Mouse (Mus musculus) hindbrain, embryonic 11.5 days (tissue): Measurements from ENCODE around the gene Vmn1r121. TPM values are rescaled to one million over a fixed set of nuclear protein-coding genes. Genes with fewer than 3 reads are reported as not detected.
"Not testable (repeated sequence)": the region's sequence is repeated elsewhere in the genome, so short reads cannot be mapped to it uniquely, and the experiment has no call there.

Experiments used
- ATAC-seq: fragments of 200-750 bp; cut with Nextera tagmentation; 2 replicates; pipeline ENCODE4 v1.8.0; 2017; ENCODE audit warnings: mild to moderate bottlenecking, moderate TSS enrichment, moderate library complexity; ENCODE audit not compliant: low FRiP score
- DNase-seq: peaks from one replicate; pipeline ENCODE4 v3.0.0-alpha.2; 2015; ENCODE audit warnings: low spot score
- H3K27ac ChIP-seq: fragments of 300-500 bp; sonication (generic); 2 replicates; pipeline ENCODE4 v1.5.1; 2014; ENCODE audit warnings: mild to moderate bottlenecking, low read depth, low read length
- H3K27me3 ChIP-seq: fragments of 300-500 bp; sonication (generic); 2 replicates; pipeline ENCODE4 v1.6.1; 2014; ENCODE audit warnings: mild to moderate bottlenecking, low read length, moderate library complexity, mixed read lengths; ENCODE audit not compliant: control insufficient read depth, insufficient read depth
- H3K36me3 ChIP-seq: fragments of 300-500 bp; sonication (generic); 2 replicates; pipeline ENCODE4 v1.6.1; 2014; ENCODE audit warnings: mild to moderate bottlenecking, low read length, moderate library complexity, mixed read lengths; ENCODE audit not compliant: control insufficient read depth, insufficient read depth
- H3K4me1 ChIP-seq: fragments of 300-500 bp; sonication (generic); replicated peaks from 2 replicates; pipeline ENCODE4 v1.6.1; 2014; ENCODE audit warnings: low read length, mixed read lengths; ENCODE audit not compliant: control insufficient read depth, insufficient read depth
- H3K4me2 ChIP-seq: fragments of 300-500 bp; sonication (generic); replicated peaks from 2 replicates; pipeline ENCODE4 v1.6.1; 2014; ENCODE audit warnings: mild to moderate bottlenecking, low read depth, low read length
- H3K4me3 ChIP-seq: fragments of 300-500 bp; sonication (generic); 2 replicates; pipeline ENCODE4 v1.5.1; 2014; ENCODE audit warnings: low read depth, low read length
- H3K9ac ChIP-seq: fragments of 300-500 bp; sonication (generic); 2 replicates; pipeline ENCODE4 v1.6.1; 2014; ENCODE audit warnings: low read depth, low read length
- H3K9me3 ChIP-seq: fragments of 300-500 bp; sonication (generic); 2 replicates; pipeline ENCODE4 v1.6.1; 2016; ENCODE audit warnings: low read length; ENCODE audit not compliant: control insufficient read depth
- WGBS: fragments of 180-500 bp; shearing (Covaris S2); extraction: QIAGEN DNeasy Blood & Tissue Kit; methylation state at CpG from one replicate; pipeline ENCODE4 v1.1.7; 2014; 5-methylcytosine and 5-hydroxymethylcytosine counted together
- polyA plus RNA-seq: library from polyadenylated mRNA; unstranded; fragments of >200 nt; fragmentation: Nextera tagmentation; extraction: Ambion mirVana; gene quantifications from 2 replicates; pipeline ENCODE4 v1.2.1, GENCODE M21; 2014

Vmn1r121 gene
- not detected in 2 replicates for polyA plus RNA-seq

DNA sequence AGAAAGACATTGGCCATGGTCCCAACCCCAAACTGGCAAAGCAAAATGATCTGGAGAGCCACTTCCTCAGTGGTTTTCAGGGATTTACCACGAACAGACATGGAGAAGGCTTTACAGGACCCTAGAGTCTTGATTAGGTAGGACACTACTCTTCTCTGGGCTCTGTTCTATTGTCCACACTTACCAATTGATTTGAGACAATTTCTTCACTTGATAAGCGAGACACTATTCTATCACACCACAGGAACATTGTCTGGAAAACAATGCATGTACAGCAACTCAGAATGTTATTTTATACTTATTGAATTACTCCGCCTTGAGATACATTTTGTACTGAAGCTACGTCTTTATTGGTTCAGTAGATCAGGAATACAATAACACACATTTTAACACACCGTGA is at the start of gene Vmn1r121:
Gene Vmn1r121, minus strand, starts transcription at position 101 of the 400 bp plus-strand sequence.
- H3K27ac ChIP-seq, H3K36me3 ChIP-seq: not testable (repeated sequence)

DNA sequence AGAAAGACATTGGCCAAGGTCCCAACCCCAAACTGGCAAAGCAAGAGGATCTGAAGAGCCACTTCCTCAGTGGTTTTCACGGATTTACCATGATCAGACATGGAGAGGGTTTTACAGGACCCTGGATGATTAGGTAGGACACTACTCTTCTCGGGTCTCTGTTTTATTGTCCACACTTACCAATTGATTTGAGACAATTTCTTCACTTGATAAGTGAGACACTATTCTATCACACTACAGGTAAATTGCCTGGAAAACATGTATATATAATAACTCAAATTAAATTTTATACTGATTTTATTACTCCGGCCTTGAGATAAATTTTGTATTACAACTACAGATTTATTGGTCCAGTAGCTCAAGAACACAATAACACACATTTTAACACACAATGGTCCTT is 35.7 kb upstream of the Vmn1r121 start, which contains the start of gene Vmn1r122:
Gene Vmn1r122, minus strand, starts transcription at position 101 of the 400 bp plus-strand sequence.
- H3K27ac ChIP-seq, H3K4me3 ChIP-seq, H3K27me3 ChIP-seq, H3K9ac ChIP-seq, H3K4me1 ChIP-seq, H3K36me3 ChIP-seq, ATAC-seq, DNase-seq, H3K9me3 ChIP-seq, H3K4me2 ChIP-seq: not testable (repeated sequence)
- 65% methylated on average over 2 of the region's 3 CpGs for WGBS

More for the DNA sequence above, at the start of gene Vmn1r121:
- not testable (repeated sequence) for DNase-seq, H3K27me3 ChIP-seq, H3K4me3 ChIP-seq, H3K9ac ChIP-seq, H3K4me1 ChIP-seq, H3K4me2 ChIP-seq, ATAC-seq, H3K9me3 ChIP-seq
- 79% methylated on average over 4 of the region's 5 CpGs for WGBS

DNA sequence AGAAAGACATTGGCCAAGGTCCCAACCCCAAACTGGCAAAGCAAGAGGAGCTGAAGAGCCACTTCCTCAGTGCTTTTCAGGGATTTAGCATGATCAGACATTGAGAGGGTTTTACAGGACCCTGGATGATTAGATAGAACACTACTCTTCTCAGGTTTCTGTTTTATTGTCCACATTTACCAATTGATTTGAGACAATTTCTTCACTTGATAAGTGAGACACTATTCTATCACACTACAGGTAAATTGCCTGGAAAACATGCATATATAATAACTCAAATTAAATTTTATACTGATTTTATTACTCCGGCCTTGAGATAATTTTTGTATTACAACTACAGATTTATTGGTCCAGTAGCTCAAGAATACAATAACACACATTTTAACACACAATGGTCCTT is 44.6 kb downstream of the Vmn1r121 start, which contains the start of gene Vmn1r120:
Gene Vmn1r120, minus strand, starts transcription at position 101 of the 400 bp plus-strand sequence.
- H3K4me1 ChIP-seq, DNase-seq, H3K9ac ChIP-seq, H3K4me2 ChIP-seq, H3K36me3 ChIP-seq, ATAC-seq, H3K9me3 ChIP-seq, H3K27me3 ChIP-seq, H3K27ac ChIP-seq, H3K4me3 ChIP-seq: not testable (repeated sequence)
- 100% methylated on average over 1 of the region's 1 CpGs for WGBS

Other genes starting within 250 kb of the Vmn1r121 start
- not detected in 2 replicates for gene Vmn1r116, start 226.3 kb downstream of the Vmn1r121 start, polyA plus RNA-seq
- gene Vmn1r117, start 214.4 kb downstream of the Vmn1r121 start, polyA plus RNA-seq, result not detected in 2 replicates
- not detected in 2 replicates for gene Vmn1r118, start 186.2 kb downstream of the Vmn1r121 start, polyA plus RNA-seq
- not detected in 2 replicates for gene Vmn1r119, start 86.1 kb downstream of the Vmn1r121 start, polyA plus RNA-seq
- gene Vmn1r120, start 44.7 kb downstream of the Vmn1r121 start, polyA plus RNA-seq, result not detected in 2 replicates
- gene Vmn1r122, start 35.6 kb upstream of the Vmn1r121 start, polyA plus RNA-seq, result not detected in 2 replicates
- not detected in 2 replicates for gene Vmn1r123, start 63.7 kb upstream of the Vmn1r121 start, polyA plus RNA-seq
- not detected in 2 replicates for gene Gm5157, start 91.9 kb upstream of the Vmn1r121 start, polyA plus RNA-seq
- gene Vmn1r124, start 162.1 kb upstream of the Vmn1r121 start, polyA plus RNA-seq, result not detected in 2 replicates
- gene Vmn1r125, start 173.7 kb upstream of the Vmn1r121 start, polyA plus RNA-seq, result not detected in 2 replicates
- gene Vmn1r126, start 203.0 kb upstream of the Vmn1r121 start, polyA plus RNA-seq, result not detected in 2 replicates
- gene Vmn1r127, start 221.3 kb upstream of the Vmn1r121 start, polyA plus RNA-seq, result not detected in 2 replicates